Mouse (Mus musculus) cerebellum, adult (tissue): Measurements from ENCODE around the gene Hdhd3.

Source experiments
- ATAC-seq: cut with Nextera tagmentation; 2 replicates; pipeline ENCODE4 v1.9.2; 2017; ENCODE audit warnings: mild to moderate bottlenecking, moderate library complexity, mixed read lengths; ENCODE audit not compliant: insufficient number of reproducible peaks, low FRiP score, low TSS enrichment

The Hdhd3 gene

DNA sequence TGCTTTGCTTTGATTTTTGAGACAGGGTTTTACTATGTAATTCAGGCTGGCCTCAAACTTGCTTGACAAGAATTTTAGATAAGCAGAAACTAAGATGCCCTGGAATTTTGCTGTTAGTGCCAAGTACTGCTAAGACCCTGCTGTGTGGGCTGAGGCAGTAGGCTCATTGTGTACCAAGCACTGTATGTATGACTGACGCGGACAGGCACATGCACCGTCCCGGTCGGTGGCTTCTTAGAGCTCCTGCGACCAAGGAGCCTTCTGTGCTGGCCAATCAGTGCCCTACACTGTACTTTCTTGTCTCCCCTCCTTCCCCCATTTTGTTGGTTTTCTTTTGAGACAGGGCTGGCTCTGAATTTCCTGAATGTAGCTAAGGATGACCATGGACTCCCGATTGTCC lies 11.7 kb upstream of the Hdhd3 start:
- no peak for ATAC-seq

DNA sequence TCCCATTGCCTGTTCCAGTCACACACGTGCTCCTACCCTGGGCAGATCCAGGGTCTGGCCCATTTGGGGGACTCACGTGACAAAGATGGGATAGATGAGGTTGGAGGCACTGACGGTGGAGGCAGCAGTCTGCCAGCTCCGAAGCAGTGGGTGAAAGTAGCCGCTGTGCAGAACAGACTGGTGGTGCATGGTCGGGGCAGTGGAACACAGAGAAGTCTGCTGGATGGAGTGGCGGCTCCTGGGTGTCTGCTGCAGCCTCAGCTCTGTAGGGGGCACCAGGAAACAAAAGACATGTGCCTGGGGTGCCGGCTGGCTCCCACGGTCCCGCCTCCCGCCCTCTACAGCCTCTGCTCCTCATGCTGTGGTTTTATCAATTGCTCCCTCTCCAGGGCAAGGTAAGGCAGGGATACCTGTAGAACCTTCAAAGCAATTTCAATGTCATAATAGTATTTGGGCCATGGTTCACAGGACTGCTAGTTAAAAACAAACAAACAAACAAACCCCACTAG lies 10.8 kb upstream of the Hdhd3 start:
- ATAC-seq = no peak

DNA sequence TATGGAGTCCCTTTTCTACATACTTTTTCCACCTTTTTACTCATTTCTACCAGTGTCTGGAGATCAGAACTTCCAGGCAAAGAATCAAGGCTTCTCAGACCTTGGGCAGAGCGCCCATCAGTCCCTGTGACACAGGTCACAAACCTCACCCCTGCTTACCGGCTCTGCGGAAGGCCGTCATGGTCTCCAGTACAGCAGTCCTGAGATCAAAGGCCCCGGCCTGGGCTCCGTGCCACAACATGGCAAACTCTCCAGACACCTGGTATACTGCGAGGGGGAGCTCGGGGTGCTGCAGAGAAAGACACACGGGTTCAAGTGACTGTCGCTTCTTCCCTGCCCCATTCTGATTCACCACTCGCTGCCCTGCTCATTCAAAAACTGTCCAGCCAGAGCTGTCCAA lies 6.7 kb upstream of the Hdhd3 start:
- no peak for ATAC-seq

DNA sequence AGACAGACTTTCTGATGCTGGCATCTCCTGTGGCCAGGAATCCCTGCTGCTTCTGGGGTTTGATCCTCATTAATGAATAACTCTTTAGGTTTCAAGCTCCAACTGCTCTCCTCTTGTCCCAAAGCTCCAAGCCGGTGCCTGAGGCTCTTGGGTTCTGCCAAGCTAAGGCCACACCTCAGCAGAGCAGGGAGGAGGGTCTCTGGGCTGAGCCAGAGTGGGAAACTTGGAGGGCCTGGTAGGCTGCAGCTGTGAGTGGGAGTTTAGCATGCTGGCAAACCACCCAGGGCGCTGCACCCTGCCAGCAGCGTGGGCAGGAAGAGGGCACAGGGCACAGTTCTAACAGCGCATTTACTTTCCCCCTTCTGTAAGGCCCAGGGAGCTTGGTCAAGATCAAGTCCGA lies 5.6 kb upstream of the Hdhd3 start:
- ATAC-seq = no peak

DNA sequence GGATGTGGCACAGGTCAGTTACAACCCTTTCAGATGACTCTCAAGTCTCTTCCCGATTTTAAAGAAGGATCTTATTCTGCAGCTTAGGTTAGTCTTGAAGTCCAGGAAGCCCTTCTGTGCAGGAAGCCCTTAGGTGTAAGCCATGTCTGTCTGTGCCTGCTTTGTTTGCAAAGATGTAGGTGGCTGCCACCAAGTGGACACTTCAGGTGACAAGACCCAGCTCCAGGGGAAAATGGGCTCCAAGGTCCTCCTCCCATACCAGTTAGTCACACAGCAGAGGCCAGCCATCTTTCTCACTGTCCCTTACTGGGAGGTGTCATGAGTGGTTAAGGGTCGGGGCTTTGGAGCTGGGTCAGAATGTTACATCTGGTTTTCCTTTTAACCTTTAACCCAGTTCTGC lies 3.5 kb upstream of the Hdhd3 start:
- ATAC-seq = peak; percentile 65; the same call in 1 of the 2 replicates

DNA sequence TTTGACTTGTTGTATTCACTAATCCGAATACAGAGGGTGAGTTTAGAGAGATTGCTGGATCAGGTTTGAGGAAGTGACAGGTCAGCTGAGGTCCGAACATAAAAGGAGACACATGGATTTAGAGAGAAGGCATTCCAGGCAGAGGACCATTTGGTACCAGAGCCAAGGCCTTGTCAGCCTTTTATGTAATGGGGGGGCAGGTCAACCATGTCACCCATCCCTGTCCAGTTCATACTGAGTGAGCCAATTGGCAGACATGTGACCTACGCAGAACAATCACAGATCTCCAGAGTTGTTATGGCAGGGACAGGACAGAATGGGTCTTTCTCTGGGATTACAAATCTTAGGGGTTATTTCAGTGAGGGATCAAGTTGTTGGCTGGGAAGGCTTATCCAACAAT lies 2.7 kb upstream of the Hdhd3 start:
- no peak for ATAC-seq

DNA sequence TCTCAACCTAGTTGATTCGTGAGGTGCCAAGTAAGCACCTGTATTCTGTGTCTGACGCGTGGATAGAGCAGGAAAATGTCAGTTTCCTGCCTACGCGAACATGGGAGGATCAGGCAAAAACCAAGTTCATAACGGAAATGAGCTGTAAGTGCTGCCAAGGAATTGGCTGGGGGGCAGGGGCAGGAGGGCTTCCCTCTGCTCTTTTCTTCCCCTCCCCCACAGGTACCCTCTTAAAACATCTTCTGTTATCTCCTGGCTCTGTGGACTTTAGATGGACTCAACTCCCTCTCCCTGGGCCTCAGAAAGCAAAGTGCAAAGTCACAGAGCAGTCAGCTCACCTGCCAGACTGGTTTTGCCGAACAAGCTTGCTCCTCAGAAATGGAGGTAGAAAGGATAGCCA lies 298 bp downstream of the Hdhd3 start:
- no peak for ATAC-seq

DNA sequence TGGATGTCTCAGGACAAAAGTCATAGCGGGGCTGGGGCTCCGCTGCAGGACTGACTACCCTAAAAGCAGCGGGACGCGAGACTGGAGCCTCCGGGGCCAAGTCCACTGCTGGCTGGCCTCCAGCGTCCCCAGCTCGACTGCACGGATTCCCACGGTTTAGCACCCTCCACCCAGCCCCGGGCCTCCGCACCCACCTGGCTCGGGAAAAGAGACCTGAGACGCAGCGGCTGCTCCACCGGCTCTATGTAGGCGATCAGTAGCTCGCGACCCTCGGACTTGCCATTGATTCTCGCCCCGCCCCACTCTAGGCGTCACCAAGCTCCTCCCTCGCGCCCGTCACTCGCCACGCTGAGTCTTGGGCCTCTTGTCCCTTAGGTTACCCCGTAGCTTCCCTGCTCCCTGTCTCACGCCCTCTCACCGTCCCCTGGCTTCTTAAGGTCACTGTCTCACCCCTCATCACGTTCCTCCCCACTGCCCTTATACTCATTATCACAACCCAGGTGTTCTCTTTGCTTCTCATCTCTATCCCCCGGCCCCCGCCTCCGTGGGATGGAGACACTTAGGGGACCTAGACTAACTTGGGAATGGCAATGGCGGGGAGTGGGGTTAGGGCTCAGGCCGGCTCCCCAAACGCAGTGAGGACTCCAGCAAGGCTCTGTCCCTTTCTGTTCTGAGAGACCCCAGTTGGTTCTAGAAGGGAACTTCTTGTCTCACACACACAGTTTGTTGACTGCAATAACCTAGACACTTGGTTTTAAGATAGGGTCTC lies 1.1 kb downstream of the Hdhd3 start:
- ATAC-seq = peak; percentile 91

DNA sequence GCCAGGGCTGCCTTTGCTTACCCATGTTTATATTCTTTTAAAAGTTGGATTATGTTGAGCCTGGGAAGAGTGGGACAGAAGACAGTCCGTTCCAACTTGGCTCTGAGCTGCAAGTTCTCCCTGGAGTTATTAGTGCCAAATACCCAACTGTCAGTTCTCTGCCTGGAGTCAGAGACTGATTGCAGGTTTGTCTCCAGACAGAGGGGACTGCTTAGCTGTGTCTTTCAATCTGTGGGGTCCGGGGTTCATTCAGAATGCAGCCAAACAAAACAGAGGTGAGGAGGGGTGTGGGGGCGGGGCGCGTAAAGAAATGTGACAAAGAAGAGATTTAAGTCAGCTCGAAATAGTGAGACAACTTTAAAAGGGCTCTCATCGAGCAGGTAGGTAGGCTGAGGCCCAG lies 1.7 kb downstream of the Hdhd3 start:
- no peak; the same call in 1 of the 2 replicates for ATAC-seq

DNA sequence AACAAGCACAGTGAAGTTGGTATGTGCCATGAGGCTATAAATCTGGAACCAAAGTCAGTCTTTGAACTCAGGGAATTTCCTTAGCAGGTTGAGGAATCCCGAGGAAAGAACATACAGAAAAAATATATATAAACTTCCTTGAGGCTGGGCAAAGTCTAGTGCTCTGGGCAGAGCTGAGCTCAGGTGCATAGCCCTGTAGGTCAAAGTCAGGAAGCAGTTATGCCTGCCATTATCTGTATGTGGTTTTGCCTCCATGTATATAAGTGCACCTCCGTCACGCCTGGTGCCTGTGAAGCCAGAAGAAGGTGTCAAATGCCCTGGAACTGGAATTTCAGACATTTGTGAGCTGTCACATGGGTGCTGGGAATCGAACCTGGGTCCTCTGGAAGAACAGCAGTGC lies 2.5 kb downstream of the Hdhd3 start:
- ATAC-seq = no peak

DNA sequence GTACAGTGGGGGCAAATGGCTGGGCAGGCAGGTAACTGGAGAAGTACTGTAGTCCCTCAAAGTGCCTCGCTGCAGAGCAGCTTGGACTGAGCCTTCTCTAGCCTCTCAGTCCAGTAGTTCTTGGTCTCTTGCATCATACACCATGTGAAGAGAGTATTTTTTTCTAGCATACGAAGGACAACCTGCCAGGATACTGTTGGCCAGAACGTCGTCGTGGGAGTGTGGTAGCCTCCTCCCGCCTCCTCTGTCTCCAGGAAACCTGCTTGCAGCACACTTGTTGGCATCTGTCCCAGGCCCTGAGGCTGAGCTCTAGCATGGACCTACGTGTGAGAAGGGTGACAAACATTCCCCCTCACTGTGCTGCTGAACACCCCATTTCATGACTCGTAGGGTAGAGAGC lies 6.5 kb downstream of the Hdhd3 start:
- no peak for ATAC-seq

DNA sequence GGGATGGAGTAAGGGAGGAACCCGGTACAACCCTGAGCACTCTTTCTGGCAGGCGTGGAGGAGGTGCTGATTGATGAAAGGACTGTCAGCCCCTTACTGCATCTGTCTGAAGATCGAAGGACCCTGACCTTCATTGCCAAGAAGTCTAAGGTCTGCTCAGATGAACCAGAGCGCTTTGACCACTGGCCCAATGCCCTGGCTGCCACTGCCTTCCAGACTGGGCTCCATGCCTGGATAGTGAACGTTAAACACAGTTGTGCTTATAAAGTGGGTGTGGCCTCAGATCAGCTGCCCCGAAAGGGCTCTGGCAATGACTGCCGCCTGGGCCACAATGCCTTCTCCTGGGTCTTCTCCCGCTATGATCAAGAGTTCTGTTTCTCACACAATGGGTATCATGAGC lies 7.3 kb downstream of the Hdhd3 start:
- no peak for ATAC-seq

DNA sequence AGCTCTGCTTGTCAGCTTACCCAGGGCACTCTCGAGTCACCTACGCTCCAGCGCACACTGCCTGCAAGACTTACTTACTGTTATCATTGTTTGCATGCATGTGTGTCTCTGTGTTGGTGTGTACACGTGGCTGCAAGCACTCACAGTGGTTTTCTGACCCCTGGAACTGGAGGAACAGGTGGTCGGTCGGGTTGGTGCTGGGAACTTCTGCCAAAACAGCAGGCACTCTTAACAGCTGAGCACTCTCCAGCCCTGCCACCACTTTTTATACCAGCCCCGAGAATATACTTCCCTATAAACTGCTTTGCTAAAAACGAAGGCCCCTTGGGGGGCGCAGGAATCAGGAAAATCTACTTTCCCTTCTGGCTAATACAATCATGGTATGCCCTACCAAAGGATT lies 9.0 kb downstream of the Hdhd3 start:
- ATAC-seq = no peak

DNA sequence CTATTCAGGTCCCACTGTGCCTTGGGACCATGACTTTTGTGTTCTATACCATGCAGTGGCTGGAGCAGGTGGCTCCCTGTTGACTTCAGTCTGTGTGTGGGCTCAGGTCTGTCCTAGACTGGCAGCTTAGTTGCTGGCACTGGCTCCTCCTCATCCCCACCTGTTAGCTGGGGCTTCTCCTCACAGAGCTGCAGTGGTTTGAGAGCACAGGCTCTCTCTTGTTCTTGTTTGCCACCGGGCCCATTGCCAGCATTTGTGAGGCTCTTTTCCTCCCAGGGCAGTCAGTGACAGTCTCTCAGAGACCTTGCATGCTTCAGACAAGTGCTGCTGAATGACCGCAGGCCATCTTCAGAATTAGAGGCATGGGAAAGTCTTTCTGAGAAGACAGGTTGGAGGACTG lies 10.6 kb downstream of the Hdhd3 start:
- ATAC-seq = no peak

DNA sequence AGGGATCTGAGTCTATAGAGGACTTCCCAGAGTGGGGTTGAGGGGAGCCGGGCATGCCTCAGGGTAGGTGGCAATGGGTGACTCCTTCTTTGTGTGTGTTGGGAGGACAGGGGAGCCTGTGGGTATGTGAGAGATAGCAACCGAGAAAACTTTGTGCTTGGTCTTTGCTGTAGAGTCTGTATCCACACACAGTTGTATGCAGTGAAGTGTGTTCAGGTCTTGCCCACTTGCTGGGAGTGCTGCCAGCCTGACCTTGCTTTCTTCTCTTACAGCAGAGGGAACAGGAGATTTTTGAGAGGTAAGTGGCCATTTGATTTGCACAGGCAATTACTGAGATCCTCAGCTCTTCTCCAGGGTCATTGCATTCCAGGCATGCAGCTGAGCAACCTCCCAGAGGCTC lies 15.4 kb downstream of the Hdhd3 start:
- ATAC-seq = no peak

DNA sequence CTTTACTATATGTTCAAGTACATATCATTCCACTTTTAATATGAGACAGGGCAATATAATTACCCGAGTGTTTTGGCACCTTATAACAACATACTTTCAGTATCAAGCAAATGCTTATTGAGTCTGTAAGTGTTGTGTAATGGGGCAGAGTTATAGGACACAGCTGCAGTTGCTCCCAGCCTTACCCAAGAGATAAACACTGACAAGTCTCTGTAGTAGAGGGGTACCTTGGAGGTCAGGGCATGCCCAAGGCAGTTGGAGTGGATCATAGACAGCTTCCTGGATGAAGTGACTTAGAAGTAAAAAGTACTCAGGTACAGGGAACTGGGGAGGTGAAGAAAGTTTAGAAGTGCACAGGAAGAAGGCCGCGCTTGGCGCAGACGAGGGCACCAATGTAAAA lies 16.1 kb downstream of the Hdhd3 start:
- no peak for ATAC-seq

DNA sequence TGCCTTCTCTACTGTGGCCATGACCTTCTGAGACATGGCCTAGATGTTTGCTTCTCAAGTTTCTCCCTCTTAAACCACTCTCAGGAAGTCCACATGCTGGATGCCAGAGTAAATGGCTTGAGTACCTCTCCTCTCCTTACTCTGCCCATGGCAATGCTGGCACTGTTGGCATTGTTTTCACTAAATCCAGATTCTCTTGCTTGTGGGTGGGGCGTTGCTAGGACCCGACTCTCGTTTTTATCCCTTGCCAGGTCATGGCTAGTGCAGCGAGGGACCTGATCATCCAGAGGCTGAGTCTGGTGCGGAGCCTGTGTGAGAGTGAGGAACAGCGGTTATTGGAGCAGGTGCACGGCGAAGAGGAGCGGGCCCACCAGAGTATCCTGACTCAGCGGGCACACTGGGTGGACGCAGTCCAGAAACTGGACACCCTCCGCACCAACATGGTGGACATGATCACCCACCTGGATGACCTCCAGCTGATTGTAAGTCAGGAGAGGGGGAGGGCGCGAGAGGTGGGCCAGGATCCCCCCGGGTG lies 17.0 kb downstream of the Hdhd3 start:
- ATAC-seq = no peak

DNA sequence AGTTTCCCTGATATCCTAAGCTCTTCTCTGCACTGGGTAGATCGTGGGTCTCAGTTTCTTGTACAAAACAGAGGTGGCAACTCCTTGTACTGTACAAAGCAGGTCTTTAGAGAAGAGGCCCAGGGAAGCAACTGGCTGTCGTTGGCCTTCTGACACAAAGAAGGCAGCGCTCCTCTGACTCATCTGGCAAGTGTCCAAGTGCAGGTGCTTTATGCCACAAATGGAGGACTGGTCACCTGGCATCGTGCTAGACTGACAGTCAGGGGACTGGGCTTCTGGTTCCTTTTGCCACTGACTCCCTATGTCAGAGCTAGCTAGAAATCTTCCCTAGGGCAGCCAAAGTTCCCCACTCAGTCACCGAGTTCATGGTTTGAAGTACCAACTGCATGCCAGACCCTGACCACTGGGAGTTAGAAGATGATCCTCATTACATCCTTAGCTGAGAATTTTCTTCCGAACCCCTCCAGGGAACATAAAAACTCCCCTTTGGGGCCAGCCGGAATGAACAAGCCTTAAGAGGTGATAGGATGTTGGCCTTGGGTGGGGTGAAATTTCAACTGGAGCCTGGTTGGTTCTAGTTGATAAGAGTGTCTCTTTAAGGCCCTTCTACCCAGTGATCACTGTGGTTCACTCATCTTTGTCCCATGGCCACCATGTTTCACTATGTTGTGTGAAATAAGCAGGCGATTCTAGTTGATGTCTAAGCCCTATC lies 17.7 kb downstream of the Hdhd3 start:
- no peak for ATAC-seq

DNA sequence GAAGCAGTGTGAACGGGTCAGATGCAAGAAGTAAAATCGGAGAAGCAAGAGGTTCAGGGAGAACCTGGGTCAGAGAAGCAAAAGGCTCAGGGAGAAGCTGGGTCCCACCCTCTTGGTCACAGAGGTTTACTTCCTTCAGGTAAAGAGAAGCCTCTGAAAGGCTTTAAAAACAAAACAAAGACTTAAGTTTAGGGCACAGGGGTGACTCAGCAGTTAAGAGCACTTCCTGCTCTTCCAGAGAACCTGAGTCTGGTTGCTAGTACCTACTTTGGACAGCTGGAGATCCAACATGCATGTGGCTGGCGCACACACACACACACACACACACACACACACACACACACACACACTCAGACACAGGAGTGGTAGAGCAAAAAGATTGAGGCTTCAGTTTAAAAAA lies 18.3 kb downstream of the Hdhd3 start:
- no peak for ATAC-seq

DNA sequence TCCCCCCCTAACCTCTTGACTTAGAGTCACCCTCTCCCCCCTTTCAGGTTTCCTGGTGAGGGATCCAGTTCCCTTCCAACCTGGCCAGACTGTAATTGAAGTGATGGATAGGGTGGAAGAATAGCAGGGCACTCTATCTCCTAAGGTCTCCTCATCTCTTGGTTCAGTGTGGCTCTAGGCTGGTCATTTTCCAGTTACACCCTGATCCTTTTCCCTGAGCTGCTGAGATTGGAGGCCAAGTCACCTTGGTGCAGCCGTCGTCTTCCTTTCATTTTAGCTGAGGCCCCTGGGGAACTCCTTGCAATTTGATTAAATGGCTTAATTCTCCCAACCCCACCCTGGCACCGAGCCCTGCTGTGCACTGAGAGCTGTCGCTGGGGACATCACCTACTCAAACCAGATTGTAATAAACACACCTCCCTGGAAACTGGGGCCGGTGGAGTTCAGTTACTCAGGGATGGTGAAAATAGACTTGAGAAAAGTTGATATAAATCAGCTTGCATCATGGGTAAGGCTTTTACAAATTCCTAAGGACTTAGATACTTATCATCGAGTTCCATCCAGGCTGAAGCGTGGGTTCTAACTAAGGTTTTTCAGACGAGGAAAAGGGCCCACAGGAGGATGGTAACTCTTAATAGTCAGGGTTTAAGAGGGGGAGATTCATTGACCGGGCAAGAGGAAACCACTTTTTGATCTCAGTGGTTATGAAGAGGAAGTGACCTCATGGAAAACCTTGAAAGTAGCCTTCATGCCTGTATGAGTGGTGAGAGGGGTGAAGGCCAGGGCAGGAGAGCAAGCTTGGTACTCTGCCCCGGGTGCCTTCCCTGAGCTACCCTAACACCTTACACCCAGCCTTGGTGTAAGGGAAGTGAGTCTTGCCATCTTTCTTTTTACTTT lies 22.3 kb downstream of the Hdhd3 start:
- no peak; the same call in 1 of the 2 replicates for ATAC-seq
